Mouse (Mus musculus): ENCODE data around the gene Grk1.

Gene Grk1

DNA sequence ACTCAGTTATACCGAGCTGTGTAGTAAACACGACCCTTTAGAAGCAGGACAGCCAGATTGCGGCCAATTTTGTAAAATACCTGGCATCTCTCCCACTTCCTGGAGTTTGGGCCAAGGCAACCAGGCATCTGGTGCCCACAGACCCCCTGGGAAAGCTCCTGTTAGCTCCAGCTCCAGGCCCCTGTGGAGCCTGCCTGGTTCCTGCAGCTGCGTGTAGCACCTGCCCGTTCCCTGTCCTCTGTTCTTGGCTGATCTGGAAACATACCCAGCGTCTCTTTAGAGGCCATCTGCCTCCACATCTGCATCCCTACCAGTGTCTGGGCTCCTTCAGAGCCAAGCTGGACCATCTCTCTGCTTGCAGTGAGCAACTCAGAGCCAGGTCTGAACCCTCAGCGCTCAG is 25.5 kb downstream of the Grk1 start:
- DNase-seq = no peak

- DNase-seq = no peak
Measured at GRCm38 (mm10) chr8:13430866-13431265, 26.0 kb downstream of the Grk1 start.

DNA sequence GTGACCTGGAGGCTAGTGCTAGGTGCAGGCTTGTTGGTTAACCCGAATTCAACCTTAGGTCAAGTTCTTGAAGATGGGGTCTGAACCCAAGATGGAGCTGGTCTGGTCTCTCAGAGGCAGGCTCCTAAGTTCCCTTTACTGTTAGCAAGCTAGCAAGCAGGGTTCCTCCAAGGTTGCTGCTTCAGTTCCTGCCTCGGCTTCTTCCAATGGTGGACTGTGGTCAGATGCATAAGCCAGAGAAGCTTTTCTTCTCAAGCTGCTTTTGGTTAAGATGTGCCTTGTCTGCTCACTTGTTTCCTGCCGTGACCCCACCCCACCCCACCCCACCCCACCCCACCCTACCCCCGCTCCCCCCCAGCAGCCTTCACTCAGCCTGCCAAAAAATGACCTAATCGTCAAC is 28.2 kb downstream of the Grk1 start:
- DNase-seq = no peak

GRCm38 (mm10) chr8:13434889-13435288 is 30.0 kb downstream of the Grk1 start, which contains the start of gene Tmem255b:
TSS of gene Tmem255b (plus strand) at chr8:13435189.
- no peak for DNase-seq

- DNase-seq = no peak
Measured at GRCm38 (mm10) chr8:13436052-13436451, 31.2 kb downstream of the Grk1 start.

DNA sequence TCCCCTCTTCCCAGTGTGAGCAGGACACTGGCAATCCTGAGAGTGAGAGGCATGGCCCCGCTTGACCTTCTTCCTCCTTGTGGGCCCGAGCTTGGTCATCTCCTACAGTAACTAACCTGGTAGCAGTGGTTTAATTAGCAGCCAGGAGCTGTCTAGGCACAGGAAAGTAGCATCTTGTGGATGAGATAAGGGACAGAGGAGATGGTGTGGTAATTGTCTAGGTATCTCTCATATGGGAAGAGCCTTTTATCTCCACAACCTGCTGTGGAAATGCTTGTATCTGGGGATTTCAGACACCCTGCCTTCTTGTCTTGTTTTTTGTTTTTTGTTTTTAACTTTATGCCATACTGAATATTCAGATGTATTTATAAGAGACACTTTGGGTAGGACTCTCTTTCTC is 32.6 kb downstream of the Grk1 start:
- DNase-seq = no peak

GRCm38 (mm10) chr8:13442152-13442551 is 37.3 kb downstream of the Grk1 start:
- DNase-seq = no peak

DNA sequence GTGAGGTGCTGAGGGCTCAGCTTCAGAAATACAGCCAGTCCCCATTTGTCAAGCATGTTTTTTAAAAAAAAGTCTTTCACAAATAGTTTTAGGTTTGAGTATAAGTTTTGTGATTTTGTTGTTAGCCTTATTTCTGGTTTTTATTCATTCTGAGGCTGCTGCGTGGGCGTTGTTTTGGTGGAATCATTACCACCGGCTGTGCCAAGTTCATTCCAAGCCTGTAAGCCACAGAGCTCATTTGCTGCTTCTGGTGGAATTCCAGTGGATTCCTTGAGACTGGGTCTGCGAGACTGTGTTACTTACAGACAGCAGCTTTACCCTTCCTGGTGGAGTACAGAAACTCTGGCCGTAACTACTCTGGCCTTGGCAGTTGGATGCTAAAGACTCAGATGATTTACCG is 41.6 kb downstream of the Grk1 start:
- no peak for DNase-seq

- DNase-seq = no peak
Measured at GRCm38 (mm10) chr8:13448145-13448544, 43.3 kb downstream of the Grk1 start.

- no peak for DNase-seq
Measured at GRCm38 (mm10) chr8:13451747-13452277, 46.9 kb downstream of the Grk1 start.

GRCm38 (mm10) chr8:13454341-13455113 is 49.6 kb downstream of the Grk1 start:
- no peak for DNase-seq

DNA sequence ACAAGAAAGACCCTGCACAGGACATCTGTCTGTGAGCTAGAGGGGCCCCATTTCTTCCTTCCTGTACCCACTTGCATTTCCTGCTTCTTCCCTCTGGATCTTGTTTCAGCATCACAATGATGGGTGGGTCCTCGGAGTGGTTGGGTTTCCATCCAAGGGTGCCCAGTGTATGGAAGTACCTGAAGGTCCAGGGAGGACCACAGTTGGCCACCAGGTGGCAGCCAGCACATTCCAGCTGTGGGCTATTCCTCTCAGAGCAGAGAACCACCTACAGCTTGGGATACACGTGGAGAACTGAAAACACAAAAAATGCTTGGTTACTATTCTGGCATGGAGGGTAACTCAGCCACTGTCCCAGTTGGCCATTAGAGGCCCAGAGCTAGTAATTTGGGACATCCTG is 50.4 kb downstream of the Grk1 start:
- peak; percentile 51 for DNase-seq

DNA sequence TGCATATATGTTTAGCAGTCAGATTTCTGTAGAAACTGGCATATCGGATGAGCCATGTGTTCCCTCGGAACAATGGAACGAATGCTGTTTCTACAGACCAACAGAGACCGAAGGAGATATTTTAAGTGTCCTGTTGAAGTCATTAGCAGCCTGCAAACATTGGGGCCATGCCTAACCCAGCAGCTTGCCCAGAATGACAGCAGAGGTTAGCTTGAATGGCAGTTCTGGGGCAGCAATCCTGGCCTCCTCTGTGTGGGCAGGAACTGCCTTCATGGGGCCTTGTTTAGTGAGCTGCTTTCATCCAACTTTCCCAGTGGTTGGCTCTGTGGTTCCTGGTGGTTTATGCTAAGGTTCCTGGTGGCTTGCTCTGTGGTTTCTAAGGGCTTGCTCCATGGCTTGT is 54.5 kb downstream of the Grk1 start:
- DNase-seq = no peak

DNA sequence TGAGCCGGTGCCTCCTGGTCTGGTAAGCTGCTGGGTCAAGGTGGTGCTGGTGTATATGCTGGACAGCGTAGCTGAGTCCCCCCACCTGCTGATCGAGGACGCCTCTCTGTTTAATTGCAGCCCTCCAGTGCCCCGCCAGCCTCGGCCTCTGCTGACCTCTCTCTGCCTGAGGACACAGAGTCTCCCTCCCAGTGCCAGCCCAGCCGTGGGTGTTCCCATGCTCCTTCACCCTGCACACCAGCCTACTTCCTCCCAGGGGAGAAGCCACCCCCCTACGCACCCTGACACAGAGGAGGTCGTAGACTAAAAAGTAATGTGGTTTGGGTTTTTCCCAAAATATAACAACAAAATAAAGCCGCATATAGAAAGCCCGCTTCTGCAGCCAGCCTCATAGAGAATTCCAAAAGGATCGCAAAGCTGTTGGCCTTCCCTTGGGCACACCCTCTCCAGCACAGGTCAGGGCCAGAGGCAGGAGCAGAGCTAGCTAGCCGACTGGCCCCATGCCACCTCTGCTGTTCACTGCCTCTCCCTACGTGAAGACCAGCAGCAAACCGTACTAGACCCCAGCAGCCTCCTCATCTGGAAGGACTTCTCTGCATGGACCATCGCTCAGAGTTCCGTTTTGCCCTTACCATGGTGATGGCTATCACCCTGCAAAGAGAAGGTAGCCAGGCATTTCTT is 56.3 kb downstream of the Grk1 start:
- no peak for DNase-seq

DNA sequence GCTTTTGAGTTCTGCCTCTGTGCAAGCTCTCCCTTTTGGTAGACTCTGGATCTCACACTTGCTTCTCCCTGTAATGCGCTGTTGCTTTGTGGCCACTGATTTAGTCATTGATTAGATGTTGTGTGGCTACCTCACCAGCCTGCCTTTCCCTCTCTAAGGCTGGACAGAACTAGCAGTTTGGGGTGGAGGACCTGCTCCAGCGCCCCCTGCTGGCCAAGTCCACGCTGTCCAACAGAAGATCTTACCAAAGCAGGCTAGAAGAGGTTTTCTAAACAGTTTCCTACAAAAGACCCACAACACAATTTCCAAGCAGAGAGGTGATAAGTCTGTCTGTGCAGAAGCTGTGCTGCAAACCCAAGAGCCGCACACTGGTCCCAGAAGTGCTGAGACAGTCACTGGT is 57.0 kb downstream of the Grk1 start:
- DNase-seq = peak; percentile 70

GRCm38 (mm10) chr8:13462392-13462791 is 57.5 kb downstream of the Grk1 start:
- DNase-seq = no peak

DNA sequence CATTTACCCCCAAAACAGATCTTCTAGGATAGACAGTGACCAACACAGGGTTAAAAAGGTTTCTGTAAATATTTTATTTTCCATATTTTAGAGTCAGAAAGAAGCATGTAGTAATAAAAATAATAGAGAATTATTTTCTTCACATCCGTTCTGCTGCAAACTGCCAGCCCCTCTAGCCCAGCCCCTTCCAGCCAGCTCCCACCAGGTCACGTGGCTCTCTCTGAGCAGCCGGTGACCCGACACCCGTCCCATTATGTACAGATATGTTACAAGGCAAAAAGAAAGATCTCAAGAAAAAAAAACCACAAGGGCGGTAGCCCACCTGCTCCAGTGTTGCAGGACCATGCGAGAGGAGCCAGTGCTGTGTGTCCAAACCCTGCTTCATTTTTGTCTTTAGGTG is 60.4 kb downstream of the Grk1 start:
- DNase-seq = no peak

DNA sequence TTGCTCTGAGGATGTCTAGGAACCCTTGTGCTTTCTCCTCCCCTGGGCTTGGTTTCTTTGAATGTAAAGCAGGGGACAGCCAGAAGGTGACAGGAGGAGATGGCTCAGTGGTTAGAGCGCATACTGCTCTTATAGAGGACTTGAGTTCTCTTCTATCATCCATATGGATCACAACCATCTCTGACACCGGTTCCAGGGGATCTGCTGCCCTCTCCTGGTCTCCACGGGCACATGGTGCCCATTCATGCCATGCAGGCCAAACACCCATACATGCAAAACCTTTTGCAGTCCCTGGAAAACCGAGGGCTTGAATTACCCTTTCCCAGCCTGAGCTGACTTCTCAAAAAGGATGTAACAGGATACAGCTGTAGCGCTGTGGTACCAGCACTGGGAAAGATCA is 62.1 kb downstream of the Grk1 start:
- no peak for DNase-seq

DNA sequence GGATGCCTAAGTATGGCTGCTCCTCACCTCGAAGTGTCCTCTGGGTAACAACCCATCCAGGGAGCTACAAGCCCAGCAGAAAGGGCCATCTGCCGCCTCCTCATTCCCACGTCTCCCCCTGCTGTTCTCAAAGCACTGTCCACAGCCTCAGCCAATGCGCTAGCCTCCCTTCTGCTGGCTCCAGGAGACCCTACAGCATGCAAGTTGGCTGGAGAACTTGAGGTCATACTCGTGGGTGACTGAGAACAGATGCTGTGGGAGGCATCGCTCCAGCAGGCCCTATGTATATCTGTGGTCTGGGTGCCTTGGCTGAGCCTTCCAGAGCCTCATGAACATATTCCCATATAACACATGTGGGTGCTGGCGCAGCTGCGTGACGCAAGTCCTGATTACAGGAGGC is 63.9 kb downstream of the Grk1 start:
- no peak for DNase-seq

DNA sequence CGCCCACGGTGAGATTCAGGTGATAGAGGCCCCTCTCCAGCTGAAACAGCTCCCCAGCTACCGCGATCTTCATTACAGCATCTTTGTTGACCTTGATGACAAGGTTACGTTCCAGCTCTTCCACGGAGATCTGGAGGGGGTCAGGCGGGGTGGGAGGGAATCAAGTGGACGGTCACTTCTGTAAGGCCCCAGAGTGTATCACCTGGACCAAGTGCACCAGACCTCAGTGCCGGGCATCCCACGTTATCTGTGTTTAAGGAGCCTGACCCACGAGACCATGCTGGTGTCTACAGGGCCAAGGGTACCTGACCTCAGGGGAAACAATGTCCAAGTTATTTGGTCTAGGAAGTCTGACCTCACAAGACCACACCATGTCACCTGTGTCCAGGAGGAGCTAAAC is 66.6 kb downstream of the Grk1 start:
- DNase-seq = no peak

All from cerebellum, adult 9-10 months (tissue).